Mouse (Mus musculus) common myeloid progenitor, adult 5-6 weeks (primary cell): ENCODE measurements around the gene Gadl1. TPM values are rescaled to one million over a fixed set of nuclear protein-coding genes. Genes with fewer than 3 reads are reported as not detected.

ENCODE experiments used
- ATAC-seq: replicated peaks from 2 replicates; pipeline ENCODE4 v1.8.0; 2016; ENCODE audit warnings: low read depth, mild to moderate bottlenecking, moderate TSS enrichment, inconsistent platforms; ENCODE audit not compliant: poor library complexity, severe bottlenecking
- total RNA-seq: library from RNA; stranded (forward); fragments of 200-1000, 187-1606 nt; gene quantifications from 2 replicates; pipeline ENCODE4 v1.2.3, GENCODE M21; 2017

The Gadl1 gene
- total RNA-seq, 1 experiment from 2014 or later, result 1.2 TPM

GRCm38 (mm10) chr9:116119990-116120389 lies 210.7 kb downstream of the Gadl1 start:
- no peak for ATAC-seq

GRCm38 (mm10) chr9:116121472-116121871 lies 212.2 kb downstream of the Gadl1 start:
- 0 out of 2 replicates have a peak, but pooled peaks have one; percentile 7 for ATAC-seq

GRCm38 (mm10) chr9:116122544-116122943 lies 213.3 kb downstream of the Gadl1 start:
- no peak for ATAC-seq

GRCm38 (mm10) chr9:116122969-116123589 lies 213.8 kb downstream of the Gadl1 start:
- ATAC-seq, result peak; percentile 67
